Mouse (Mus musculus) adrenal gland, adult 2 months (tissue): ENCODE measurements around the gene Ankrd36. TPM values are rescaled to one million over a fixed set of nuclear protein-coding genes. Genes with fewer than 3 reads are reported as not detected.

Experiments
- DNase-seq: peaks from one replicate; pipeline ENCODE4 v3.0.0; 2021
- polyA plus RNA-seq: library from polyadenylated mRNA; depleted of rRNA; stranded (reverse); fragments of >200 nt; gene quantifications from 2 replicates; pipeline ENCODE4 v1.2.3, GENCODE M21; 2012
- total RNA-seq, 2 experiments: library from RNA; stranded (reverse); gene quantifications; 2 replicates each; pipeline ENCODE4 v1.2.3; 2021

The Ankrd36 gene
- total and polyA plus RNA-seq, 3 experiments, result not detected

- peak; percentile 79 for DNase-seq
Observed at GRCm38 (mm10) chr11:5682541-5682940, 113.1 kb downstream of the Ankrd36 start.

- no peak for DNase-seq
Observed at GRCm38 (mm10) chr11:5684283-5684682, 114.8 kb downstream of the Ankrd36 start.

DNA sequence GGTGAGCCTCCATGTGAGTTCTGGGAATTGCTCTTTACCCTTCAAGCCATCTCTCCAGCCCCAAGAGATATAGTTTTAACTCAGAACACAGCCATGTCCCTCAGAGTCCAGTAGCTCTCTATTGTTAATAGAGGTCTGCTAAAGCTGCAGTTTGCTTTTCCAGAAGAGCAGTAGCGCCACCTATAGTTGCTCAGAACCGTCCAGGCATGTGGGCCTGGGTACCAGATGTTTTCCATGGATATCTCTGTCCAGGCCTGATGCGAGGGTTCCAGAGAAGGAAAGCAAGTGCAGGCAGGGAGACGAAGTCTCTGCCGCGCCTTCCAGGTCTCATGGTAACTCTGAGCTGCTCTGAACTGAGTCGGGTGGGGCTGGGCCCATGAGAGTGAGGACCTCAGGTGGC is 122.3 kb downstream of the Ankrd36 start:
- peak; percentile 47 for DNase-seq

DNA sequence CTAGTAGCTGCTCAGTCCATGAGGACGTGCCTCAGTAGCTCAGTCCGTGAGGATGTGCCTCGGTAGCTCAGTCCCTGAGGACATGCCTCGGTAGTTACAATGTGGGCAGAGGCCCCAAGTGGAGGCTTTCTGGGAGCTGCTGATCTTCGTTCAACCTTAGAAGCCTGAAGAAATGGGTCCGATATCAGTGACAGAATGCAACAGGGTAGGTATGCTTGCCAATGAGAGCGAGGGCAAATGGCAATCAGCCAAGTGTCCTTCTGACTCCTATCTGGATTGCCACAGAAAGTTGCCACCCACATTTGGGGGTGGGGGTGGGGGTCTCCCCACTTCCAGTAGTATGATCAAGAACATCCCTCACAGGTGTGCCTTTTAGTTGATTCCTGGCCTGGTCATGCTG is 131.3 kb downstream of the Ankrd36 start:
- peak; percentile 64 for DNase-seq

GRCm38 (mm10) chr11:5701300-5701699 is 131.8 kb downstream of the Ankrd36 start:
- DNase-seq, result no peak

DNA sequence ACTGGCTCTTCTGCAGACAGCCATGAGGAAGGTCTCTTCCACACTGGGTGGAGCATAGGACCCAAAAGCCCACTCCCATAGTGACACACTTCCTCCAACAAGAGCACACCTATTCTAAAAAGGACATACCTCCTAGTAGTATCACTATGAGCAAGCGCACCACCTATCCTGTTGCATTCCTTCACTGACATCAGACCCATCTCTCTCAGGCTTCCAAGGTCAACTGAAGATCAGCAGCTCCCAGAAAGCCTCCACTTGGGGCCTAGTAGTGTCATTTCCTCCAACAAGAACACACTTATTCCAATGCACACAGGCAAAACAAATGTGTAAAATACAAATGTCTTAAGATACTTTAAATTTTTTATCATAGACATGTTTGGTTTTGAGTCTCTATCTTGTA is 132.3 kb downstream of the Ankrd36 start:
- no peak for DNase-seq

GRCm38 (mm10) chr11:5702271-5702956 is 132.9 kb downstream of the Ankrd36 start:
- peak; percentile 50 for DNase-seq

- peak; percentile 0 for DNase-seq
Observed at GRCm38 (mm10) chr11:5702957-5703332, 133.5 kb downstream of the Ankrd36 start.

GRCm38 (mm10) chr11:5703341-5703740 is 133.9 kb downstream of the Ankrd36 start:
- no peak for DNase-seq

DNA sequence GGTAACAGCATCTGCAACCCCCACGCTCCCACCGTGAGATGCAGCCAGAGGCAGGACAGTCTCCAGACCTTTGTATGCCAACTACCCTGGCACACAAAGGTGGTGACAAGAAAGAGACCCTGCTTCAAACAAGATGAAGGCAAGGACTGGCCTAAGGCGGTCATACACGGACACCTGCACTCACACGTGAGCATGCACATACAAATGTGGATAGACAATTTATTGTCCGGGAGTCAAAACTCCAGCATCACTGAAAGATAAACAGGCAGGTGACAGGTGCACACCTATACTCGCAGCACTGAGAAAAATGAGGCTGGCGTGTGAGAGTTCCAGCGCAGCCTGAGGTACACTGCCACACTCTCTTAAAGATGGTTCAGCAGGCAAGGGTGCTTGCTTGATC is 136.5 kb downstream of the Ankrd36 start:
- peak; percentile 2 for DNase-seq

DNA sequence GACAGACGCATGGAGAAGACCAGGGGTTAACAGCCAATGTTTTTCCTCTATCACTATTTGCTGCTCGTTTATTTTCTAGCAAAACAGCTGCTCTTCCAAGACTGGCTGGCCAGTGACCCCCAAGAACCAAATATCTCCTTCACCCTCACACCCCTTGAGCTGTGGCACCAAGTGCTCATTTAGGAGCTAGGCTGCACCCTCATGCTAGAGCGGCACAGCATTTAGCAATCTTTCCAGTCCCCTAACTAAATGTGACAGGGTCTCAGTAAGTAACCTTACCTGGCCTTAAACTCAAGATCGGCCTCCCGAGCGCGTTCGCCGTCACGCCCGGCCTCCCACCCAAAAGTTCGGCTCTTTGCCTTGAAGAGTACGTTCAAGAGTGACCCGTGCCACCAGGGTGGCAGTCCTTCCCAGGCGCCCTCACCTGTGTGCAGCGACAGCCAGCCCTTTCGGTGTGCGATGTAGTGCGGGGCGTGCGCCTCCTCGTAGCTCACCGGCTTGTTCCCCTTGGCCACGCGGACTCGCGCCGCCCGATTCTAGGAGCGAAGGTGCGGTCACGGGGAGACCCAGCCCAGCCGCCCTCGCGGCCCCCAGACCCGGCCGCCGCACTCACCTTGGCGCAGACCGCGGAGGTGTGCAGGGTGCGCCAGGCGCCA is 137.5 kb downstream of the Ankrd36 start:
- DNase-seq, result no peak

GRCm38 (mm10) chr11:5707530-5708353 is 138.3 kb downstream of the Ankrd36 start:
- DNase-seq, result peak; percentile 94

- no peak for DNase-seq
Observed at GRCm38 (mm10) chr11:5715179-5715578, 145.7 kb downstream of the Ankrd36 start.

DNA sequence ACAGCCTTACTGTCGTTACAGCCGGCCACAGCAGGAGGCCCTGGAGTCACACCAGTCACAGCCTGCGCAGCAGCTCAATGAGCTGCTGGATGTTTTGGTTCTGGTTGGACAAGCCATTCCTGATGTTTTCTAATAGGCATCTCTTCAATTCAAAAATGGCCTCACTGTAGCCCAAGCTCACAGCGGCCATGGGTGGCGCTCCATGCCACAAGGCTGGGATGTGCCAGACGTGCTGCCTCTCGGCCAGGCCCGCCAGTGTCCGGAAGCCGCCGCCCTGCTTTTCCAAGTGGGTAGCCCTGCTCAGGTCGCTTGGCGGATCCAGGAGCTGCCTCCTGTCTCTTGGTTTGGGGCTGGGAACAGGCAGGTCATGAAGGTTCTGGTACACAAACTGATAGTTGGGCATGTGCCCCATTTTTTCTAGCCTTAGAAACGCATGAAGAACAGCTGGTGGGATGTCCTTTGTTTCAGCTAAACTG is 146.2 kb downstream of the Ankrd36 start, which contains the start of gene Mrps24:
Gene Mrps24 (minus strand): TSS at position 51 of the 476 bp plus-strand sequence.
- DNase-seq, result no peak

GRCm38 (mm10) chr11:5716246-5716645 is 146.8 kb downstream of the Ankrd36 start:
- no peak for DNase-seq

- no peak for DNase-seq
Observed at GRCm38 (mm10) chr11:5716938-5717705, 147.6 kb downstream of the Ankrd36 start.

DNA sequence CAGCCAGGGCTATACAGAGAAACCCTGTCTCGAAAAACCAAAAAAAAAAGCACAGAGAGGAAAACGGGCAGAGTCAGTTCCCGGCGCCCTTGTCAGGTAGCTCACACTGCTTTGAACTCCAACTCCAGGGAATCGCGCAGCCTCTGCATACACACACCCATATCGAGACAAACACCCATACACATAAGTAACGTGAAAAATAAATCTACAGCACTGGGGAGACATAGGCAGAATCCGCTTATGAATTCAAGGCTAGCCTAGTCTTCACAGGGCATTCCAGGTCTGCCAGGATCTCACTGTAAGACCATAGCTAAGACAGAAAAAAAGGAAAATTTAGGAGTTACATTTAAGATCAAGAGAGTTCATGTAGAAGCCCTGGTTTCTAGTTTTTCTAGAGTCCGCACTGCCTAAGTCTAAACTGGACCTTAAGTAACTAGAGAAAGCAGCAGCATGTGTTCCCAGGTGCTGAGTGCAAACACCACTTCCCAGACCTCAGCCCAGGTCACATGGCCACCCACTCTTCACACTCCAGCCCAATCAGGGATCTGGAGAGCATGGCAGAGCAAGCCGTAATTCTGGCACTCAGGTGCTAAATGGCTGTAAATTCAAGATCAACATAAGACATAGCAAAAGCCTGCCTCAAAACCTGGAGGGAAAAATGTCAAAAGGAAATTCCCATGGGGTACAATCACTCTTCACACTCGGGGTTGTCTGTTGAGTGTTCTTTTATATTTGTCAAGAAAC is 149.3 kb downstream of the Ankrd36 start:
- DNase-seq, result no peak

DNA sequence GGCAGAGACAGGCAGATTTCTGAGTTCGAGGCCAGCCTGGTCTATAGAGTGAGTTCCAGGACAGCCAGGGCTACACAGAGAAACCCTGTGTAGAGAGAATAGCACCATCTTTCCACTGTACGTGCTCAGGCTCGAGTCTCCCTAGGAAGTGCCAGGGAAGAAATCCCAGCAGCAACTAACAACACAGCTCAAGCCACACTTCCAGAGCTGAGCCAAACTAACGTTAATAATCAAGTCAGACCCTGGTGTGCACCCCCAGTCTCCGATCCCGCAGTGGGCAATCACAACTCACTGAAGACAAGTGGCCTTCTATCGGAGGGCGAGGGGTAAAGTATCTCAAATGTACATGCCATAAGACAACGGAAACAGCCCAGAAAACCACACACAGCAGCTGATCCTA is 160.1 kb downstream of the Ankrd36 start:
- DNase-seq, result no peak

GRCm38 (mm10) chr11:5732401-5732800 is 162.9 kb downstream of the Ankrd36 start:
- DNase-seq, result no peak

DNA sequence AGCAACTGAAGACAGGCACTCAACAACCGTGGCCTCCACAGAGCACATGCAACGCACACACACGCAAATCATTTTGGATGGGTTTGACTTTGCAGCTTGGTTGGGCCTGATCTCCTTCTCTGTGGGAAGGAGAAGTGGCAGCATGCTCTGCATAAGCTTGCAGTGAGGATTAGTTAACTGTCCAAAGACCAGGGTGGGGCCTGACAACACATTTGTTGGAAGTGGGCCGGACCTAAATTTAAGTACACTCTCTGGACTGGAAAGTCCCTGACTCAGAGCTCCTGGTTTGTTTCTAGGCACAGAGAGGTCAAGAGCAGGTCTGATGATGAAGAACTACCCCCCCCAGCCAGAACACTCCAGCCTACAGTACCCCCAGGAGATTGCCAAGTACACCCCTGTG is 164.8 kb downstream of the Ankrd36 start:
- DNase-seq, result peak; percentile 36

DNA sequence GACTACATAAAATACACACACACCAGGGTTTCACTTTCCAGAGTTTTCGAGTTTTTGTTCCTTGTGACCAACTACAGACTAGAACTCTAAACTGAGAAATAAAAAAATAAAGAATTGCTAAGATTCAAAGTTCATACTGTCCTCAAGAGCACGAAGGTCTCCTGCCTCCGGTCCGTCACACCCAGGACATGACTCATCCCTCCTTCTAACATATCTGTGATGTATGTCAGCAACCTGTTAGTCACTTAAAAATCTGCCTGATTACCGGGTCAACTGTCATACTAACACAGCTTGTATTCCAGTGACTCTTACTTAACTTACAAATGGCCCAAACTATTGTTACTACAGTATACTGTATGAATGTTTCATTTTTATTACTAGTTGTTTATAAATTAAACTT is 167.7 kb downstream of the Ankrd36 start:
- DNase-seq, result peak; percentile 64
